Mouse (Mus musculus): ENCODE results near the gene Tmem45b.
A peak's percentile ranks its signal among the peaks of the same experiment; 100 is the strongest.
"Not testable (repeated sequence)": the region's sequence is repeated elsewhere in the genome, so short reads cannot be mapped to it uniquely, and the experiment has no call there.

Gene Tmem45b

GRCm38 (mm10) chr9:31463692-31464474 lies at the start of gene Tmem45b:
TSS of gene Tmem45b (minus strand) at chr9:31464462.
- DNase-seq, result no peak

- no peak for DNase-seq
Measured at GRCm38 (mm10) chr9:31508189-31508588, 43.9 kb upstream of the Tmem45b start.

GRCm38 (mm10) chr9:31501221-31501620 lies 37.0 kb upstream of the Tmem45b start:
- not testable (repeated sequence) for DNase-seq

GRCm38 (mm10) chr9:31463190-31463589 lies 1.1 kb downstream of the Tmem45b start:
- no peak for DNase-seq

GRCm38 (mm10) chr9:31454356-31454755 lies 9.9 kb downstream of the Tmem45b start:
- no peak for DNase-seq

GRCm38 (mm10) chr9:31452166-31452565 lies 12.1 kb downstream of the Tmem45b start:
- peak; percentile 42 for DNase-seq

GRCm38 (mm10) chr9:31449145-31449772 lies 15.0 kb downstream of the Tmem45b start:
- no peak for DNase-seq

- DNase-seq, result no peak
Measured at GRCm38 (mm10) chr9:31444236-31444635, 20.0 kb downstream of the Tmem45b start.

GRCm38 (mm10) chr9:31441487-31441886 lies 22.8 kb downstream of the Tmem45b start:
- no peak for DNase-seq

- DNase-seq, result no peak
Measured at GRCm38 (mm10) chr9:31440366-31440765, 23.9 kb downstream of the Tmem45b start.

GRCm38 (mm10) chr9:31439341-31439740 lies 24.9 kb downstream of the Tmem45b start:
- no peak for DNase-seq

- DNase-seq, result no peak
Measured at GRCm38 (mm10) chr9:31438834-31439233, 25.4 kb downstream of the Tmem45b start.

GRCm38 (mm10) chr9:31437861-31438260 lies 26.4 kb downstream of the Tmem45b start:
- DNase-seq, result no peak

GRCm38 (mm10) chr9:31435415-31435814 lies 28.8 kb downstream of the Tmem45b start:
- no peak for DNase-seq

GRCm38 (mm10) chr9:31433431-31433830 lies 30.8 kb downstream of the Tmem45b start:
- DNase-seq, result no peak

- DNase-seq, result no peak
Measured at GRCm38 (mm10) chr9:31432336-31432975, 31.8 kb downstream of the Tmem45b start.

GRCm38 (mm10) chr9:31431751-31432150 lies 32.5 kb downstream of the Tmem45b start:
- DNase-seq, result no peak

GRCm38 (mm10) chr9:31430011-31430410 lies 34.3 kb downstream of the Tmem45b start:
- no peak for DNase-seq

GRCm38 (mm10) chr9:31428971-31429370 lies 35.3 kb downstream of the Tmem45b start:
- DNase-seq, result no peak

GRCm38 (mm10) chr9:31422143-31422542 lies 42.1 kb downstream of the Tmem45b start:
- no peak for DNase-seq

- DNase-seq, result no peak
Measured at GRCm38 (mm10) chr9:31418821-31419220, 45.4 kb downstream of the Tmem45b start.

- DNase-seq, result no peak
Measured at GRCm38 (mm10) chr9:31412165-31412564, 52.1 kb downstream of the Tmem45b start.

- peak; percentile 43 for DNase-seq
Measured at GRCm38 (mm10) chr9:31405217-31405616, 59.0 kb downstream of the Tmem45b start.

GRCm38 (mm10) chr9:31404311-31404710 lies 60.0 kb downstream of the Tmem45b start:
- no peak for DNase-seq

Data from embryo, embryonic 11 days (tissue).